Mouse (Mus musculus): ENCODE results near the gene 1700013G24Rik. TPM values are rescaled to one million over a fixed set of nuclear protein-coding genes. Genes with fewer than 3 reads are reported as not detected.
A peak's percentile ranks its signal among the peaks of the same experiment; 100 is the strongest.

Gene 1700013G24Rik
- polyA plus RNA-seq, 1 experiment from 2014 or later = not detected

- 85% methylated on average over 7 of the region's 7 CpGs for WGBS
- Histone ChIP-seq H3K9me3 (no peaks in the 10 kb centered on the region), H3K4me3 (replicated peaks) (no peak overlapping the region), H3K4me1 (replicated peaks) (peaks cover 20% of the 10 kb centered on the region), H3K27me3 (replicated peaks) (no peaks in the 10 kb centered on the region), H3K4me2 (replicated peaks) (no peak overlapping the region), H3K36me3 (peaks cover 13% of the 10 kb centered on the region), H3K27ac (no peak overlapping the region), H3K9ac (no peak overlapping the region)
- ATAC-seq = no peak
Measured at GRCm38 (mm10) chr4:137502801-137503200, 49.7 kb downstream of the 1700013G24Rik start.

DNA sequence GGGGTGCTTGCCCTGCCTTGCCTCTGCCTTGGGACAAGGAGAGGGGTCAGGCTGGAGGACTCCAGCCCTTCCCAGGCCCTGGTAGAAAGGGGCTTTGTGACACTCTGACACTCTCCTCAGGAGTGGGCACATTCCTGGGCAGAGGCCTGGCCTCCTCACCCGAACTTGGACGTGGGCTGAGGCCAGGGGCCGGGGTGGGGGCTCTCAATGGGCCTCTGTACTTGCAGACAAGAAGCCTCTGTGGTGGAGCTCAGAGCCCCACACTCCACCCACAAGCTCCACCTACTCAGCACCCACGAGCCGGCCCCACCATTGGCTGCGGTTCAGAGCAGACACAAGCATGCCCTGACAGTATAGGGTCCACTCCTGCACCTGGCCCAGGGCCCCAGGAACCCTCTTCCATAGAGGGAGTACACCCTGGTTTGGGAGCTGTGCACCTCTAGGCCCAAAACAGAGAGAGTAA lies 50.5 kb downstream of the 1700013G24Rik start:
- 68% methylated on average over 6 of the region's 6 CpGs for WGBS
- peaks cover 16% of the 10 kb centered on the region for H3K36me3 ChIP-seq
- H3K27ac ChIP-seq = no peak overlapping the region
- H3K4me3 ChIP-seq (replicated peaks) = no peak overlapping the region
- H3K9me3 ChIP-seq = no peaks in the 10 kb centered on the region
- peak; percentile 32; the same call in 1 of the 2 replicates for ATAC-seq
- H3K4me2 ChIP-seq (replicated peaks) = no peak overlapping the region
- peaks cover 12% of the 10 kb centered on the region for H3K4me1 ChIP-seq (replicated peaks)
- no peak overlapping the region for H3K9ac ChIP-seq
- no peaks in the 10 kb centered on the region for H3K27me3 ChIP-seq (replicated peaks)

Other genes with a start within 250 kb of the 1700013G24Rik start
- 2.8 and 4.0 TPM in 2 replicates for gene Wnt4, start 175.8 kb upstream of the 1700013G24Rik start, polyA plus RNA-seq (2015; fragmentation: Nextera tagmentation; extraction: Ambion mirVana)
- 653 and 697 TPM in 2 replicates for gene Cdc42, start 95.6 kb upstream of the 1700013G24Rik start, polyA plus RNA-seq (2015; fragmentation: Nextera tagmentation; extraction: Ambion mirVana)
- not detected in 2 replicates for gene Cela3a, start 43.5 kb upstream of the 1700013G24Rik start, polyA plus RNA-seq (2015; fragmentation: Nextera tagmentation; extraction: Ambion mirVana)
- gene Cela3b, start 22.7 kb upstream of the 1700013G24Rik start, polyA plus RNA-seq (2015; fragmentation: Nextera tagmentation; extraction: Ambion mirVana) = 74.8 and 281 TPM in 2 replicates
- gene Hspg2, start 15.5 kb downstream of the 1700013G24Rik start, polyA plus RNA-seq (2015; fragmentation: Nextera tagmentation; extraction: Ambion mirVana) = 20.9 and 23.0 TPM in 2 replicates
- gene Ldlrad2, start 121.3 kb downstream of the 1700013G24Rik start, polyA plus RNA-seq (2015; fragmentation: Nextera tagmentation; extraction: Ambion mirVana) = not detected in 2 replicates
- gene Usp48, start 140.5 kb downstream of the 1700013G24Rik start, polyA plus RNA-seq (2015; fragmentation: Nextera tagmentation; extraction: Ambion mirVana) = 61.2 and 62.0 TPM in 2 replicates
- 22.7 and 47.2 TPM in 2 replicates for gene Rap1gap, start 211.4 kb downstream of the 1700013G24Rik start, polyA plus RNA-seq (2015; fragmentation: Nextera tagmentation; extraction: Ambion mirVana)